Mouse (Mus musculus): ENCODE measurements at regions not wholly inside any gene's neighbourhood (a gene's known extent, or its start where the extent isn't known, plus 50 kb on each side); places are given as distances from the start of the nearest gene placed in this dataset.

DNA sequence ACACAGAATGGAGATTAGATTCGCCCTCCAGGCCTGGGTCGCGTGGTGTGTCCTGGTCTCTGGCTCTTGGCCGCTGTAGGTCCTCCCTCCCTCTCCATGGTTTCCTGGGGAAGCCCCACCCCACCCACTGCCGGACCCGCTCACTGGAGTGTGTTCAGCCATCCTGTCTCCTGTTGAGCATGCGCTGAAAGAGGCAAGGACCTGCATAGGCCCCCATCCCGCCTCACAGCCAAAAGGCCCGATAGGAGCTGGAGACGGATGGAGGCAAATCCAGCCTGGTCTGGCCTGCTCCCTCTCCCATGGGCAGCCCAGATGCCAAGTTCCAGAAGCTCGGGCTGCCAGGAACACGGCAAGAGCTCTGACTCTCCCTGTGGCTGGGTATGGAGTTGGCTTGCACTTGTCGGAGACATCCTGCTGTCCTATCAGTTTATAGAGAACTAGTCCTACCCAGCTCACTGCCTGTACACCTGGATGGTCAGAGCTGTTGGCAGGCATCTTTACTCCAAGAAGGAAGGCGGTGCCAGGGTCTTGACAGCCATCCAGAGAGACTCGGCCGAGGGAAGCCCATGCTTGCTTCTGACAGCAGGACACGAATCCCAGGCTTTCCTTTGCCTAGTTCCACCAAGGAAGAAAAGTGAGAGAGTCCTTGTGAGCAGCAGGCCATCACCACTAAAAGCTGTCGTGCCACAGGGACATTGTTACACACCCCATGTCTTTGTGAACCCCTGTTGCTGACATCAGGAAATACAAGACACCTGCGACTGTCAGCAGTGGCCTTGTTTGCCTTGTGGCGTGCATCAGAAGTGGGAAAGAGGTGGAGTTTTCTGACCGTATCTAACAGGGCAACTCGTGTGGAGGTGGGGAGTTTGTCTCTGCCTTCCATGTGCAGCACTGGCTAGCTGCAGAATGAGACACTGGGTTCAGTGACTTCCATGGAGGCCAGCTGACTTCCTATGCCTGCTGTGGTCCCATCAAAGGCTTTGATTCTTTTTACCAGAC, 228.9 kb upstream of the Prok2 start:
- no peak overlapping the region for H3K9ac ChIP-seq
- H3K27me3 ChIP-seq (ENCODE audit: insufficient read depth, low read length) = no peaks in the 10 kb centered on the region
- H3K9me3 ChIP-seq (ENCODE audit: low read length) = no peaks in the 10 kb centered on the region
- H3K4me3 ChIP-seq (ENCODE audit: low read depth, low read length) = no peak overlapping the region
- H3K27ac ChIP-seq (ENCODE audit: low read depth, low read length) = peak overlapping the region; percentile 64; the same call in 1 of the 2 replicates
- no peak for TF ChIP-seq CTCF (IDR thresholded peaks at IDR 0.05; ENCODE audit: low read depth)
- 62% methylated on average over 22 of the region's 22 CpGs for WGBS
- peaks cover 17% of the 10 kb centered on the region for H3K4me1 ChIP-seq (ENCODE audit: insufficient read depth)
- no peak overlapping the region for H3K4me2 ChIP-seq (ENCODE audit: low read depth)
- ATAC-seq (peak; percentile 60), DNase-seq (no peak)
- no peaks in the 10 kb centered on the region for H3K36me3 ChIP-seq (ENCODE audit: insufficient read depth)

DNA sequence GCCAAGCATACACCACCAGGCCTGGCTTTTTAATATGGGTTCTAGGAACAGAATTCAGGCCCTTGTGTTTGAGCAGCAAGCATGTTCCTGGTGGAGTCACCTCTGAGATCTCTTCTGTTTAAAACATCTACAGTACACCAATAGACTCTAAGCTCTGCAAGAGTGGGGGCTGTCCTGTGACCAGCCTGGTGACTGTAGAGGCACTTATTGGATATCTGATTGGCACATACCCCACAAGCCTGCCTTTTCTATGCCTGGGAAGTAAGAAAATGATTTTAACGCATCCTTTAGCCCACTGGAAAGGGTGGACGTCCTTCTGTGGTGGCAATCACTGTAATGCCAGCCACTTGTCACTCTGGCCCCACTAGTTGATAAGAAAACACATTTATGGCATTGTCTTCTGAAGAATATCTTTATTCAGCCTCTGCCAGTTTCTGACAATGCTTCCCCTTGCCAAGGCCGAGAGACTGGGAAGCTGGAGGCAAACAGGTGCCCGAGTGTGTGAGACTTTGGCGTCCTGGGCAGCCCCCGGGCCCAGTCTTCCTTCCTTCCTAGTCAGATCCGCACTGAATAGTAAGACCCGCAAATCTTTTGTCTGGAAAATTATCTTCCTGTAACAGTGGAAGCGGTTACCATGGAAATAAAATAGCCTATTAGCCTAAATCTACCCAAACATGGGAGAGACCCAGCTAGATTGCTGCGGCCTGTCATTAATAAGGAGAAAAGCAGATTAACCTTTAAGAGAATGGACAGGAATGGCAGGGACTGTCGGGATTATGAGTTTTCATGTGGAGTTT, 228.0 kb upstream of the Prok2 start:
- ATAC-seq (peak; percentile 84), DNase-seq (peak; percentile 47)
- WGBS = 13% methylated on average over 11 of the region's 11 CpGs
- TF ChIP-seq CTCF (IDR thresholded peaks at IDR 0.05; ENCODE audit: low read depth) = no peak
- Histone ChIP-seq H3K9ac (no peak overlapping the region), H3K4me3 (ENCODE audit: low read depth, low read length) (no peak overlapping the region), H3K4me2 (ENCODE audit: low read depth) (no peak overlapping the region), H3K4me1 (ENCODE audit: insufficient read depth) (peaks cover 11% of the 10 kb centered on the region), H3K36me3 (ENCODE audit: insufficient read depth) (no peaks in the 10 kb centered on the region), H3K9me3 (ENCODE audit: low read length) (no peaks in the 10 kb centered on the region), H3K27me3 (ENCODE audit: insufficient read depth, low read length) (no peaks in the 10 kb centered on the region), H3K27ac (ENCODE audit: low read depth, low read length) (peak overlapping the region; percentile 64)

- Histone ChIP-seq H3K4me1 (ENCODE audit: insufficient read depth) (peaks cover 11% of the 10 kb centered on the region), H3K9ac (no peak overlapping the region), H3K4me3 (ENCODE audit: low read depth, low read length) (no peak overlapping the region), H3K27ac (ENCODE audit: low read depth, low read length) (no peak overlapping the region), H3K4me2 (ENCODE audit: low read depth) (no peak overlapping the region), H3K36me3 (ENCODE audit: insufficient read depth) (no peaks in the 10 kb centered on the region), H3K9me3 (ENCODE audit: low read length) (no peaks in the 10 kb centered on the region), H3K27me3 (ENCODE audit: insufficient read depth, low read length) (no peaks in the 10 kb centered on the region)
- DNase-seq = no peak
- 97% methylated on average over 8 of the region's 8 CpGs for WGBS
- no peak for TF ChIP-seq CTCF (IDR thresholded peaks at IDR 0.05; ENCODE audit: low read depth)
- no peak for ATAC-seq
These were observed 224.6 kb upstream of the Prok2 start for GRCm38 (mm10) chr6:99950811-99951210.

GRCm38 (mm10) chr6:99946917-99947316, 220.7 kb upstream of the Prok2 start:
- Histone ChIP-seq H3K4me1 (ENCODE audit: insufficient read depth) (no peaks in the 10 kb centered on the region), H3K9ac (no peak overlapping the region), H3K9me3 (ENCODE audit: low read length) (no peaks in the 10 kb centered on the region), H3K4me2 (ENCODE audit: low read depth) (no peak overlapping the region), H3K27me3 (ENCODE audit: insufficient read depth, low read length) (no peaks in the 10 kb centered on the region), H3K4me3 (ENCODE audit: low read depth, low read length) (no peak overlapping the region), H3K36me3 (ENCODE audit: insufficient read depth) (no peaks in the 10 kb centered on the region), H3K27ac (ENCODE audit: low read depth, low read length) (no peak overlapping the region)
- 69% methylated on average over 2 of the region's 2 CpGs for WGBS
- no peak for TF ChIP-seq CTCF (IDR thresholded peaks at IDR 0.05; ENCODE audit: low read depth)
- DNase-seq = no peak
- no peak for ATAC-seq

DNA sequence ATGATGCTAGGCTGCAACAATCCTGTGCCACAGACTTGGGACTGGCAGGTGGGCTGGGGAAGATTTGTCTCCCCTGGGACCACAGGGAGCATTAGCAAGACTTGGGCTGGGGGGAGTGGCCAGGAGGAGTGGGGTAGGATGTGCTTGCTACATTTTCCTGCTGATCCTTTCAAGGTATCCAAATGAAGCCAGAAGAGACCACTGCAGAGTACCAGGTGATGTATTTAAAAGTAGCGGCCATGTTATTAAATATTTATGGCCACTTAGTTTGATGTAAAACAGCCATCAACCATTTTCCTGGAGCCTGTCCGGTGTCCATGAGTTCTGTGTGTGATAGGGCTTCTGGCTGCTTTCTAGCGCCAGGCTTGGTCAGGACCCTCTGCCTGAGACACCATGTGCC, 220.3 kb upstream of the Prok2 start:
- Histone ChIP-seq H3K4me1 (ENCODE audit: insufficient read depth) (no peaks in the 10 kb centered on the region), H3K4me2 (ENCODE audit: low read depth) (no peak overlapping the region), H3K9me3 (ENCODE audit: low read length) (no peaks in the 10 kb centered on the region), H3K36me3 (ENCODE audit: insufficient read depth) (no peaks in the 10 kb centered on the region), H3K27me3 (ENCODE audit: insufficient read depth, low read length) (no peaks in the 10 kb centered on the region), H3K9ac (no peak overlapping the region), H3K27ac (ENCODE audit: low read depth, low read length) (no peak overlapping the region), H3K4me3 (ENCODE audit: low read depth, low read length) (no peak overlapping the region)
- no peak for ATAC-seq
- no peak for DNase-seq
- TF ChIP-seq CTCF (IDR thresholded peaks at IDR 0.05; ENCODE audit: low read depth) = no peak
- WGBS = 83% methylated on average over 3 of the region's 3 CpGs

- Histone ChIP-seq H3K27ac (ENCODE audit: low read depth, low read length) (no peak overlapping the region), H3K9ac (no peak overlapping the region), H3K4me1 (ENCODE audit: insufficient read depth) (no peaks in the 10 kb centered on the region), H3K36me3 (ENCODE audit: insufficient read depth) (no peaks in the 10 kb centered on the region), H3K4me3 (ENCODE audit: low read depth, low read length) (no peak overlapping the region), H3K9me3 (ENCODE audit: low read length) (no peaks in the 10 kb centered on the region), H3K27me3 (ENCODE audit: insufficient read depth, low read length) (no peaks in the 10 kb centered on the region), H3K4me2 (ENCODE audit: low read depth) (no peak overlapping the region)
- 81% methylated on average over 2 of the region's 2 CpGs for WGBS
- DNase-seq (no peak), ATAC-seq (no peak)
- TF ChIP-seq CTCF (IDR thresholded peaks at IDR 0.05; ENCODE audit: low read depth) = no peak
These were observed 219.5 kb upstream of the Prok2 start for GRCm38 (mm10) chr6:99945691-99946090.

DNA sequence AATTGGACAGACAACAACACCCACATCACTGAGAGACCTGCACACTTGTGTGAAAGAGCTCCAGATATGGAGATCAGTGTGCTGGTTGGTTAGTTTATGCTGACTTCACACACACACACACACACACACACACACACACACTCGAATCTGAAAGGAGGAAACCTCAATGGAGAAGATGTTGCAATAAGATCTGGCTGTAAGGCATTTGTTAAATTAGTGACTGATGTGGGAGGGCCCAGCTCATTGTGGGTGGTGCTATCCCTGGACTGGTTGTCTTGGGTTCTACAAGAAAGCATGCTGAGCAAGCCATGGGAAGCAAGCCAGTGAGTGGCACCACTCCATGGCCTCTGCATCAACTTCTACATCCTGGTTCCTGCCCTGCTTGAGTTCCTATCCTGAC, 216.8 kb upstream of the Prok2 start:
- Histone ChIP-seq H3K4me3 (ENCODE audit: low read depth, low read length) (no peak overlapping the region), H3K27me3 (ENCODE audit: insufficient read depth, low read length) (no peaks in the 10 kb centered on the region), H3K36me3 (ENCODE audit: insufficient read depth) (no peaks in the 10 kb centered on the region), H3K9ac (no peak overlapping the region), H3K27ac (ENCODE audit: low read depth, low read length) (no peak overlapping the region), H3K4me1 (ENCODE audit: insufficient read depth) (no peaks in the 10 kb centered on the region), H3K4me2 (ENCODE audit: low read depth) (no peak overlapping the region), H3K9me3 (ENCODE audit: low read length) (no peaks in the 10 kb centered on the region)
- ATAC-seq (no peak), DNase-seq (no peak)
- 69% methylated on average over 1 of the region's 1 CpGs for WGBS
- no peak for TF ChIP-seq CTCF (IDR thresholded peaks at IDR 0.05; ENCODE audit: low read depth)
